Mouse (Mus musculus): Measurements from ENCODE around the gene Gm11634. TPM values are rescaled to one million over a fixed set of nuclear protein-coding genes. Genes with fewer than 3 reads are reported as not detected.
A peak's percentile ranks its signal among the peaks of the same experiment; 100 is the strongest.

Gm11634 gene
- total and polyA plus RNA-seq, 3 experiments, result not detected

GRCm38 (mm10) chr11:101604116-101604515 lies 5.1 kb upstream of the Gm11634 start:
- DNase-seq (ENCODE audit: low read depth, low spot score), result no peak
- Histone ChIP-seq H3K27ac (ENCODE audit: control insufficient read depth, low read depth, low read length) (no peak overlapping the region), H3K4me3 (ENCODE audit: control insufficient read depth in 1 of 2, insufficient read depth in 1 of 2, low read depth in 2 of 2, low read length in 2 of 2) (no peak overlapping the region), H3K4me1 (ENCODE audit: control insufficient read depth in 1 of 2, insufficient read depth in 2 of 2, low read length in 2 of 2) (no peaks in the 10 kb centered on the region), H3K9ac (ENCODE audit: control insufficient read depth, low read depth, low read length, poor library complexity, severe bottlenecking) (no peak overlapping the region), H3K79me2 (ENCODE audit: control insufficient read depth, insufficient read depth, low read length, poor library complexity) (no peaks in the 10 kb centered on the region), H3K27me3 (ENCODE audit: control insufficient read depth in 1 of 2, insufficient read depth in 2 of 2, low read length in 2 of 2) (no peaks in the 10 kb centered on the region; a peak in 2 of 4 replicates), H3K36me3 (ENCODE audit: control insufficient read depth in 1 of 2, insufficient read depth in 2 of 2, low read length in 2 of 2) (no peaks in the 10 kb centered on the region; a peak in 1 of 4 replicates), H3K9me3 (replicated peaks; ENCODE audit: insufficient read depth, low read length) (no peaks in the 10 kb centered on the region)
- TF ChIP-seq POLR2A (IDR thresholded peaks at IDR 0.05; ENCODE audit: control insufficient read depth in 1 of 2, insufficient read depth in 1 of 2, low read depth in 1 of 2, low read length in 2 of 2, poor library complexity in 1 of 2), result no peak
- TF ChIP-seq CTCF (IDR thresholded peaks at IDR 0.05 in 2 of 3, conservative IDR thresholded peaks at IDR 0.05 in 1 of 3; ENCODE audit: control insufficient read depth in 1 of 3, insufficient read depth in 1 of 3, low read depth in 2 of 3, low read length in 3 of 3, poor library complexity in 1 of 3, severe bottlenecking in 1 of 3), result no peak
- no peak for TF ChIP-seq USF1 (IDR thresholded peaks at IDR 0.05; ENCODE audit: low read depth, low read length)
- no peak for TF ChIP-seq ZKSCAN1 (IDR thresholded peaks at IDR 0.05; ENCODE audit: low read depth, low read length)
- TF ChIP-seq SMC3 (IDR thresholded peaks at IDR 0.05; ENCODE audit: low read depth, low read length), result no peak
- no peak for TF ChIP-seq USF2 (IDR thresholded peaks at IDR 0.05; ENCODE audit: borderline replicate concordance in 1 of 2, insufficient read depth in 1 of 2, low read depth in 1 of 2, low read length in 2 of 2)
- no peak for TF ChIP-seq JUND (IDR thresholded peaks at IDR 0.05; ENCODE audit: low read depth, low read length)
- TF ChIP-seq ZMIZ1 (IDR thresholded peaks at IDR 0.05; ENCODE audit: low read depth, low read length), result no peak
- no peak for TF ChIP-seq MYB (IDR thresholded peaks at IDR 0.05; ENCODE audit: low read depth, low read length)
- no peak for TF ChIP-seq MXI1 (IDR thresholded peaks at IDR 0.05; ENCODE audit: low read depth, low read length)
- TF ChIP-seq MAFK (IDR thresholded peaks at IDR 0.05; ENCODE audit: borderline replicate concordance, low read depth, low read length), result no peak
- TF ChIP-seq MAX (IDR thresholded peaks at IDR 0.05; ENCODE audit: low read length), result no peak
- no peak for TF ChIP-seq POLR2AphosphoS5 (IDR thresholded peaks at IDR 0.05; ENCODE audit: borderline replicate concordance, low read depth, low read length)
- no peak for TF ChIP-seq BHLHE40 (IDR thresholded peaks at IDR 0.05; ENCODE audit: borderline replicate concordance, low read depth, low read length)
- TF ChIP-seq GABPA (IDR thresholded peaks at IDR 0.05; ENCODE audit: low read depth, low read length), result no peak
- TF ChIP-seq KAT2A (conservative IDR thresholded peaks at IDR 0.05; ENCODE audit: low read depth, low read length), result no peak

- TF ChIP-seq MXI1 (IDR thresholded peaks at IDR 0.05; ENCODE audit: low read depth, low read length) (peak; percentile 82), TBP (IDR thresholded peaks at IDR 0.05; ENCODE audit: low read depth, low read length) (peak; percentile 29; the same call in 1 of the 2 replicates), E2F4 (IDR thresholded peaks at IDR 0.05; ENCODE audit: borderline replicate concordance, low read depth, low read length) (no peak), SIN3A (IDR thresholded peaks at IDR 0.05; ENCODE audit: low read length) (peak; percentile 93)
- Histone ChIP-seq H3K9me3 (replicated peaks; ENCODE audit: insufficient read depth, low read length) (no peaks in the 10 kb centered on the region), H3K9ac (ENCODE audit: control insufficient read depth, low read depth, low read length, poor library complexity, severe bottlenecking) (no peak overlapping the region), H3K4me3 (ENCODE audit: control insufficient read depth in 1 of 2, insufficient read depth in 1 of 2, low read depth in 2 of 2, low read length in 2 of 2) (no peak overlapping the region), H3K36me3 (ENCODE audit: control insufficient read depth in 1 of 2, insufficient read depth in 2 of 2, low read length in 2 of 2) (no peaks in the 10 kb centered on the region; a peak in 1 of 4 replicates), H3K4me1 (ENCODE audit: control insufficient read depth in 1 of 2, insufficient read depth in 2 of 2, low read length in 2 of 2) (no peaks in the 10 kb centered on the region), H3K27ac (ENCODE audit: control insufficient read depth, low read depth, low read length) (no peak overlapping the region), H3K79me2 (ENCODE audit: control insufficient read depth, insufficient read depth, low read length, poor library complexity) (no peaks in the 10 kb centered on the region), H3K27me3 (ENCODE audit: control insufficient read depth in 1 of 2, insufficient read depth in 2 of 2, low read length in 2 of 2) (no peaks in the 10 kb centered on the region; a peak in 2 of 4 replicates)
- peak; percentile 93 for DNase-seq (ENCODE audit: low read depth, low spot score)
These were observed 3.4 kb upstream of the Gm11634 start for GRCm38 (mm10) chr11:101602491-101602890.

Data from MEL (cell line).